Mouse (Mus musculus): ENCODE measurements at regions not wholly inside any gene's neighbourhood (a gene's known extent, or its start where the extent isn't known, plus 50 kb on each side); places are given as distances from the start of the nearest gene placed in this dataset.

DNA sequence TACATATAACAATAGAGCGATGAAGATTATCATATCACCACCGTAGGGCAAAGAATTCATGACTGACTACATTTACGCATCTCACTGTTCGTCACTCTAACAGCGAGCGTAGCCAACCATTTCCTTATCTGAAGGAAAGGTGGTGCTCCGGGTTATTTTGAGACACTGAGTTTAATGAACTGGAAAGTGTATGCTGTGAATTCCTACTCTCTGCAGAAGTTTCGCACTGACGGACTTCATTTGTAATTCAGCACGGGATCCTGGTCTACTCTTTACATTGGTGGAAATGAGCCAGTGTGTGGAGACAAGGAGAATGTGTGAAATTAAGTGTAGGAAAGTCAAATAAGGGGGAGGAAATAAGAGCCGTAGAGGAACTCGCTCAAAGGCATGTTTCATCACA is 283.2 kb downstream of the Lrig3 start:
- intact Hi-C loops (cut with DNase I), result no loop called here
- no peak for DNase-seq

DNA sequence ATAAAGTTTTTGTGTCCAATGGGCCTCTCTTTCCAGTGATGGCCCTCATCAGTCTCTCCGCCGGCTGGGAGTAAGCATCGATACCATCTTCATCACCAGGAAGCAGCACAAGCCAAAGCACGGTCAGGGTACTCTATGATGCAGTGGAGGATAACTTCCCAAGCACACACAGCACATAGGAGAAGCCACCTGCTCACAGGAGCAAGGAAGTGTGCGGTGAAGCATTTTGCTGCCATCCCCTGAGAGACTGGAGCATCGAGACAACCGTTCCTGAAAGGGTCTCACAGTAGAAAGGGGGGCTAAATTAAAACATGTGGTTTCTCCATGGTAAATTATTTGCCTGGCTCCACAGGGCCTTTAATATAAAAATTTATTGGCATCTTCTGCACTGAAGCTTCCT is 277.1 kb downstream of the Lrig3 start:
- no peak for DNase-seq
- intact Hi-C loops (cut with DNase I), result no loop called here

DNA sequence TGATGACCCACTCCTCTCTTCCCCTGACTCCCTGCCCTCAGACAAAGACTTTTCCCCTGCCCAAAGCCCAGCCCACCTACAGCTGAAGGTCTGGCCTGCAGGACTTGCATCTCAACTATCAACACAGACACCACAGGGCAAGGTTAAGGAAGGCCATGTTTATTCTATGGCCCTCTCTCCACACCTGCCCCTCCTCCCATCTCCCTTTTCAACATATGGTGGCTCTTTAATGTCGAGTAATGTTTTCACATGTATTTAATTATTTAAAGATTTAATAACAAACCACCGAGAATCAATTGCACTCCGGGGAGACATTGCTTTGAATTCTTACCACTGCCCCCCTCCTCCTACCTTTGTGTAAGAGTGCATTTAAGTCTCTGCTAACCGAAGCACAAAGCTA is 273.6 kb downstream of the Lrig3 start:
- intact Hi-C loops (cut with DNase I), result no loop called here
- no peak for DNase-seq

Small RNAs in the stretch of these regions (microRNA-seq; reads per million reads assigned to microRNA genes)
- gene Mir378d (ENCODE audit: borderline number of aligned reads in 2 of 2), result 195 to 309 reads per million in 2 experiments

Measured in heart, postnatal 36 days (tissue).